In the genomic region with DNA sequence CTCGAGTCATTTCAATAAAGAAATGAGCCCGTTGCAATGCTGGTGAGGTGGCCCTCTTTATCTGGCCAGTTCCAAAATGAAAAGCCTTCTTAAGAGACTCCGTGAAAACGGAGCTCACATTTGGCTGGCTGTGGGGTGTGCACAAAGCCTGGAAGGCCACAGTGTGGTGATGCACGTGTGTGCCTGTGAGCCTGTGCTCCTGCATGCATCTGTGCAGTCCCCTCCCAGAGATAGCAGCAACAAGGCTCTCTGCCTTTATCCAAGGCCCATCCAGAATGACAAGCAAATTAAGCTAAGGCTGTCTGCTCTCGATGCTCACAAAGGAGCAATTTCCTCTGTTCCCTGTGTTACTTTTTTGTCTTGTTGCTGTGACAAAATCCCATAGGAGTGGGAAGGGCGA, we compare ENCODE assay signal across 26 mouse cellular contexts.
DNase-seq lines count a peak whose midpoint lies in the region; ATAC-seq and TF ChIP-seq lines count a peak whose summit lies in the region.
"Had no signal": no experiment of that assay in that cellular context is flagged by ENCODE, and none has a peak within 500 bp of the region (broad histone marks: within the 10 kb centered on the region; RNA-seq: fewer than 3 reads in every experiment).

No protein-coding gene starts in this region.

- no peak for TF ChIP-seq CTCF in gastrocnemius, adult 2 months (IDR thresholded peaks at IDR 0.05)

- no peak overlapping the region for H3K9ac ChIP-seq in midbrain, embryonic 11.5 days (ENCODE audit: low read length)
- H3K9ac ChIP-seq in midbrain, embryonic 15.5 days = no peak overlapping the region
- H3K9ac ChIP-seq in forebrain, embryonic 13.5 days = no peak overlapping the region
- H3K9ac ChIP-seq in hindbrain, embryonic 16.5 days (ENCODE audit: low read depth, low read length) = 0 out of 2 replicates have a peak overlapping the region, but pooled peaks have one; percentile 17
- H3K9ac ChIP-seq: liver, embryonic 12.5 days; liver, postnatal 0 days had no signal

- no peak overlapping the region for H3K4me2 ChIP-seq in midbrain, embryonic 11.5 days
- H3K4me2 ChIP-seq in midbrain, embryonic 15.5 days = no peak overlapping the region
- H3K4me2 ChIP-seq in forebrain, embryonic 13.5 days = no peak overlapping the region
- H3K4me2 ChIP-seq in hindbrain, embryonic 16.5 days (ENCODE audit: low read length) = no peak overlapping the region
- H3K4me2 ChIP-seq: liver, embryonic 12.5 days had no signal

- no peaks in the 10 kb centered on the region for H3K9me3 ChIP-seq in midbrain, embryonic 11.5 days (ENCODE audit: control insufficient read depth, low read length)
- H3K9me3 ChIP-seq in midbrain, embryonic 15.5 days = no peaks in the 10 kb centered on the region
- no peaks in the 10 kb centered on the region for H3K9me3 ChIP-seq in forebrain, embryonic 13.5 days (replicated peaks)
- no peaks in the 10 kb centered on the region for H3K9me3 ChIP-seq in hindbrain, embryonic 16.5 days (ENCODE audit: control insufficient read depth, low read length)
- H3K9me3 ChIP-seq: liver, embryonic 12.5 days had no signal

- peak; percentile 64 for ATAC-seq in midbrain, embryonic 11.5 days (ENCODE audit: low FRiP score)
- no peak for ATAC-seq in midbrain, embryonic 15.5 days (replicated peaks)
- peak; percentile 65; the same call in 1 of the 2 replicates for ATAC-seq in forebrain, embryonic 13.5 days
- ATAC-seq in hindbrain, embryonic 16.5 days = 0 out of 2 replicates have a peak, but pooled peaks have one; percentile 43
- ATAC-seq: intestine, embryonic 16.5 days; liver, embryonic 12.5 days; liver, postnatal 0 days; Patski had no signal

- H3K4me3 ChIP-seq in midbrain, embryonic 11.5 days (ENCODE audit: low read depth, low read length) = no peak overlapping the region
- no peak overlapping the region for H3K4me3 ChIP-seq in midbrain, embryonic 15.5 days
- H3K4me3 ChIP-seq in forebrain, embryonic 13.5 days = no peak overlapping the region
- H3K4me3 ChIP-seq in hindbrain, embryonic 16.5 days (ENCODE audit: low read length) = no peak overlapping the region
- no peak overlapping the region for H3K4me3 ChIP-seq in gastrocnemius, adult 2 months
- H3K4me3 ChIP-seq: liver, embryonic 12.5 days had no signal

- no peaks in the 10 kb centered on the region for H3K36me3 ChIP-seq in midbrain, embryonic 11.5 days (ENCODE audit: control insufficient read depth, insufficient read depth, low read length)
- H3K36me3 ChIP-seq in midbrain, embryonic 15.5 days (replicated peaks) = no peaks in the 10 kb centered on the region
- H3K36me3 ChIP-seq in forebrain, embryonic 13.5 days (ENCODE audit: poor library complexity, severe bottlenecking) = no peaks in the 10 kb centered on the region
- H3K36me3 ChIP-seq in hindbrain, embryonic 16.5 days (ENCODE audit: control insufficient read depth, insufficient read depth, low read length) = no peaks in the 10 kb centered on the region
- H3K36me3 ChIP-seq: liver, embryonic 12.5 days had no signal

- H3K4me1 ChIP-seq in midbrain, embryonic 11.5 days (ENCODE audit: control insufficient read depth, insufficient read depth, low read length) = no peaks in the 10 kb centered on the region
- H3K4me1 ChIP-seq in midbrain, embryonic 15.5 days = peaks cover 10% of the 10 kb centered on the region
- H3K4me1 ChIP-seq in forebrain, embryonic 13.5 days = peaks cover 31% of the 10 kb centered on the region
- no peaks in the 10 kb centered on the region for H3K4me1 ChIP-seq in hindbrain, embryonic 16.5 days (ENCODE audit: control insufficient read depth, insufficient read depth, low read depth, low read length)
- H3K4me1 ChIP-seq: liver, embryonic 12.5 days had no signal

- no peaks in the 10 kb centered on the region for H3K27me3 ChIP-seq in midbrain, embryonic 11.5 days (ENCODE audit: control insufficient read depth, insufficient read depth, low read length)
- H3K27me3 ChIP-seq in midbrain, embryonic 15.5 days (replicated peaks) = no peaks in the 10 kb centered on the region
- no peaks in the 10 kb centered on the region for H3K27me3 ChIP-seq in forebrain, embryonic 13.5 days
- no peaks in the 10 kb centered on the region for H3K27me3 ChIP-seq in hindbrain, embryonic 16.5 days (replicated peaks; ENCODE audit: control insufficient read depth, insufficient read depth, low read length)
- H3K27me3 ChIP-seq: liver, embryonic 12.5 days; Patski had no signal

- intact Hi-C loops in heart, postnatal 25 days (cut with DNase I) = no loop called here
- intact Hi-C loops in gastrocnemius, adult 2 months (cut with DNase I) = no loop called here

- DNase-seq in heart, adult 11 months = peak; percentile 43
- no peak for DNase-seq in heart, postnatal 25 days (ENCODE audit: low spot score)
- DNase-seq in midbrain, embryonic 11.5 days (ENCODE audit: low spot score, missing footprints) = no peak
- DNase-seq in cerebellum, adult 18-20 months = no peak
- DNase-seq in gastrocnemius, adult 2 months = no peak
- DNase-seq: adrenal gland, postnatal 25 days; cerebellum, adult 2 months; cerebellum, postnatal 14 days; gastrocnemius, postnatal 10 days; heart, postnatal 14 days; kidney, adult 8-10 months; kidney, postnatal 4 days; layer of hippocampus, postnatal 36 days; left cerebral cortex, postnatal 4 days; liver, postnatal 0 days; lung, postnatal 36 days; right cerebral cortex, adult 18-20 months; spleen, adult 18-20 months; thymus, postnatal 25 days had no signal

- no peak overlapping the region for H3K27ac ChIP-seq in midbrain, embryonic 11.5 days (ENCODE audit: low read depth, low read length)
- H3K27ac ChIP-seq in midbrain, embryonic 15.5 days = no peak overlapping the region
- H3K27ac ChIP-seq in forebrain, embryonic 13.5 days = peak overlapping the region; percentile 25; the same call in 1 of the 2 replicates
- H3K27ac ChIP-seq in hindbrain, embryonic 16.5 days (ENCODE audit: low read depth, low read length) = no peak overlapping the region
- H3K27ac ChIP-seq in gastrocnemius, adult 2 months = no peak overlapping the region
- H3K27ac ChIP-seq: kidney, postnatal 0 days; liver, embryonic 12.5 days had no signal

- WGBS in midbrain, embryonic 11.5 days = 41% methylated on average over 7 of the region's 7 CpGs
- WGBS in midbrain, embryonic 15.5 days = 28% methylated on average over 7 of the region's 7 CpGs
- WGBS in forebrain, embryonic 13.5 days = 19% methylated on average over 7 of the region's 7 CpGs
- WGBS in hindbrain, embryonic 16.5 days = 45% methylated on average over 7 of the region's 7 CpGs
